Mouse (Mus musculus) kidney, postnatal 14 days (tissue): ENCODE results near the gene Chd2.

Experiments
- DNase-seq: peaks from one replicate; pipeline ENCODE4 v3.0.0; 2022; ENCODE audit warnings: mixed read lengths

The Chd2 gene

DNA sequence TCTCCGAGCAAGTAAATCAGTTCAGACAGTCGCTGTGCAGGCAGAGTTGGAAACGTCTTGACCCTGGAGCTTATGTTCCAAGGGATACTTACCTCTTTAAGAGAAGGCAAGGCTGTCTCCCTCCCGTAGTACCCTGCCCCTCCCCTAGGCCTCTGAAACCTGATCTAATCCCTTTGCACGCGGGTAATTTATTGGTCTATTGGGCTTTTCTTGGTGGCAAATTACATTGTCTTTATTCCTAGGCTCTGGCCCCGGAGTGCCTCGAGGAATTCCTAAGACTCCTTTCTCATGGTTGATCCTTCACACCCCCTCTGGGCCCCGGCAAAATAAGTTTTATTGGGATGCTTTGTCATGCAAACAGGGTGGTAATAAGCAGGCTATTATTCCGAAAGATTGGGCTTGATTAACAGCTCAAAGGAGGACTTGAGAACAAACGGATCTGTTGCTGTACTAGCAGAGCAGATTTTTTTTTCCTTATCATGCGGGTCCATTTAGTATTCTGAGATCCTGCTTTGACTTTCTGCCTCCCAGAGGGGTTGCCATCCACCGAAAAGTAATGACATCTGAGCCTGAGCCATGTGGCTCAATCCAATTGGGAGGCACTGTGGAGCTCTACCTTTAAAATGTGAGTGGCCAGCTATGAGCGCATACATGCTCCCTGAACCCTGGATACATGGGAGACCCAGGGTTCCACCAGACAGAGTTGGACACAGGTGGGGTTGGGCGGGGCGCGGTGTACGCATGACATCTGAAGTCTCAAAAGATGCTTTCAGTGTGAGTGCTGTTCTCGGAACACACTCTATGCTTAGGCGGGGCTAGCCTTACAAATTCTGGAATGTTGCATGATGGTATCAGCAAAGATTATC lies 141.3 kb downstream of the Chd2 start:
- DNase-seq, result no peak

DNA sequence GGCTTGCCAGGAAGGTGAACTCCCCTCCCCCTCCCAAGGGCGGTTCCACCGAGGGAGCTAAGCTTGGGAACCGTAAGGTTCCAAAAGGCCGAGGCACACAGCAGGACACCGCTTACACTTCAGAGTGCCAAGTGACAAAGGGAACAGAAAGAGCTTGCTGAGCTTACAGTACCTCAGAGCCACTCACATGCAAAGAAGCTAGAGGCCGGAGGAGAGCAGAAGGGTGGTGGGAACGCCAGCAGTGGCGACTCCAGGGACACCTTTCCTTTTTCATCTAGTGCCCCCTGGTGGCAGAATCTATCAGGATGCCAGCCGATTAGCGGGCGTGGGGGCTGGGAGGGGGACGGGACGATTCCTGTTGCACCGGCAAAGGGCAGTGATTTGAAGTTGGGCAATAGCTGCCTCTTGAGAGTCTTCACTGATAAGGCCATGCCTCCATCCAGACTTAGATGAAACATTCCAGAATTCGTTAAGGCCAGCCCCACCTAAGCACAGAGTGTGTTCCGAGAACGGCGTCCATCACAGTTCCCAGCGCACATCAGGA lies 142.1 kb downstream of the Chd2 start:
- DNase-seq, result peak; percentile 81

DNA sequence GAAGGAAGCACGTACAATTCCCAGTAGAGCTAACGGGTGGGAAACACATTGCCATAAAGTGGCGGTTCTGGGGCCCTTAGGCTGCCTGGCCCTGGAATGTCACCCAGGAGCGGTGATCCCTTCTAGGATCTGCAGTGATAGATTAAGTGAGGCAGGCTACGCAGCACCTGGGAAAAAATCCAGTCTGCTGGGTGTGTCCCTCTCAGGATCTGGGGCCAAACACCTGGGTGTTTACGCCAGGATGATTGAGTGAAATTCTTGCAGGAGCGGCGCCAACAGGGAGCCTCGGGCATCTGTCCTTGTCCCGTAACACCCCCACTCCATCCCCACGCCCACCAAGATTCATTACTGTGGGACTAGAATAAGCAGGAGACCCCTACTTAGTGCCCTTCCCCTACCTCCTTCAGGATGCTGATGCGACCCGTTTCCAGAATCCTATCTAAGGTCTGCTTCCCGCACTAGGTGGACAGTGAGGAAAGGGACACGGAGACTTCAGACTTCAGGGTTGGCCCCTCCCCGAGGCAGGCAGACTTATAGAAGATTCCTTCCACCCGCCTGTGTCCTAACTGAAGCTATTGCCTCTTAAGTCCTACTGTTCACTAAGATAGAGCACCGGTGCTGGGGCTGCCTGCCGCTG lies 142.7 kb downstream of the Chd2 start:
- DNase-seq, result no peak

DNA sequence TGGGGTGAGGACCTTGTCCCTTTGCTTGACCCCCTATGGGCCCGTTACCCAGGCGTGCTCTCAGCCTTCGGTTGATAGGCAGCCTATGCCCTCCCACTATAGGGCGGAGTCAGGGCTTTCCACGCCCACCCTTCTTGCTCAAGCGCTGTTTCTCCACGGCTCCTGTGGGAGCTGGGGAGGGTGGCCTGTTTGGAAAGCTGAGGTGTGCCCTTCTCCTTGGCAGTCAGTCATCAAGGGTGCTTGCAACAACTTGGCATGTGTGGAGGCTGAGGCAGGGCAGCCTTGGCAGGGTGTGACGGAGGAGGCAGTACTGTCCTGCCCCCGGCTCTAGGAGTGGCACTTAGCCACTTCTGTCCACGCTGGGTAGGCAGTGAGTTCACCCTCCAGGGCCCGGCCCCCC lies 143.3 kb downstream of the Chd2 start:
- peak; percentile 74 for DNase-seq

DNA sequence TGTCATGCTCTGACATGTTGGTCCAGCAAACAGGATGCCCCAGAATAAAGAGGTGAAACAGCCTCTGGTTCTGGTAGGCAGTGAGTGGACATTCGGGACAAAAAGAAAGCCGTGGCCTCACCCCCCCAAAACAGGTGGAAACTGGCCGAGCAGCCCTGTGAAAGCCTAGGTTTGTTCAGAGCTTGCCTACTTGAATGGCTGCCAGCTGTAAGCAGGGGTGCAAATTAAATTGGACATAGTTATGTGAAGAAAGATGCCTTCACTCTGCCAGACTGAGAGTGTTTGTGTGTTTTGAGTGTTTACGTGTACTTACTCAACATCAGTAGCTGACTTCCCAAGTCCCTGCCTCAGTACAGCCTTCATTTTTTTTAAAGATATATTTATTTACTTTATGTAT lies 147.6 kb downstream of the Chd2 start:
- peak; percentile 36 for DNase-seq

DNA sequence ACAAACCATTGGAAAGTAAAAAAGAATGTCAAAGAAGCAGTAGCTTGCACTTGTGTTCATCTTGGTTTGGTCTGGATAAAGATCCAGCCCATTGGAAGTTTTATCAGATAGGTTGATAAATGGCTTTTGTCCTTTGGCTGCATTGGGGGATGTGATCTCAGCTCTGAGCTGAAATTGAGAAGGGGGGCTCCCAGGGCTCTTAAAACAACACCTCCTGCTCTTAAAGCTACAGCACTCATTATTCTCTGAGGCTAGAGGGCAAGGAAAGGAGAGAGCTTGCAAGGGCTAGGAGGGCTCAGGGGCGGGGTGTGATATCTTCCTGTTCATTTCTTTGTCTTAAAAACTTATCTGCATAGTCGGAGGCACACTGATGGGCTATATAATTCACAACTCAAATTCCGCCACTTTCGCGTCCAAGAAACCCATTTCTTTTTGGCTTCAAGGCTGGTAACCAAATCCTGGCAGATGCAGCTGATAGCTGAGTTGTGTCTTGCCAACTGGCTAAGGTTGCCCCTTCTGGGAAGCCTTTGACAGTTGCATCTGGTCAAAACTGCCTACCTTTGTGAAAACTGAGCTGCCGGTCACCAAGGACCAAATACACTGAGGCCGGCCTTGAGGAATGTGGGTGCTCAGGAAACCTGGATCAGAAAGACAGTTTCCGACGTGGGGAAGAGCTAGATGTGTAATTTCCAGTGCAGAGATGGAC lies 148.2 kb downstream of the Chd2 start:
- DNase-seq, result no peak

DNA sequence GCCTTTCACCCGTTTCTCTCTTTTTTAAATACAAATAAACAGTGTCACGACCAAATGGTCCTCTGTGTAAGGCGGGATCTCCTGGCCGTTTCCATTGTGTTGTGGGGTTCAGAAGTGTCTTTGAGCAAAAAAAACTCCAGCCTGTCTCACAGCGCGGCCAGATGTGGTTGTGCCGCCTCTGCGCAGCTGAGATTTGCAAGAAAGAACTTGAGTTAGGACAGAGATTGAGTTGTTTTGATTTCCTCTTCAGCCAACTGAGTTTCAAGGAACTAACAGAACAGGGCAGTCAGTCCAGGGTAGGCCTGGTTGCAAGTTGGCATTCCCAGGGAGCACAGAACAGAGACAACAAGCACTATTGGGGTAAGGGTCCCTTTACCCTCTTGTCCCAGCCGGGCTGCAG lies 149.3 kb downstream of the Chd2 start:
- DNase-seq, result no peak

DNA sequence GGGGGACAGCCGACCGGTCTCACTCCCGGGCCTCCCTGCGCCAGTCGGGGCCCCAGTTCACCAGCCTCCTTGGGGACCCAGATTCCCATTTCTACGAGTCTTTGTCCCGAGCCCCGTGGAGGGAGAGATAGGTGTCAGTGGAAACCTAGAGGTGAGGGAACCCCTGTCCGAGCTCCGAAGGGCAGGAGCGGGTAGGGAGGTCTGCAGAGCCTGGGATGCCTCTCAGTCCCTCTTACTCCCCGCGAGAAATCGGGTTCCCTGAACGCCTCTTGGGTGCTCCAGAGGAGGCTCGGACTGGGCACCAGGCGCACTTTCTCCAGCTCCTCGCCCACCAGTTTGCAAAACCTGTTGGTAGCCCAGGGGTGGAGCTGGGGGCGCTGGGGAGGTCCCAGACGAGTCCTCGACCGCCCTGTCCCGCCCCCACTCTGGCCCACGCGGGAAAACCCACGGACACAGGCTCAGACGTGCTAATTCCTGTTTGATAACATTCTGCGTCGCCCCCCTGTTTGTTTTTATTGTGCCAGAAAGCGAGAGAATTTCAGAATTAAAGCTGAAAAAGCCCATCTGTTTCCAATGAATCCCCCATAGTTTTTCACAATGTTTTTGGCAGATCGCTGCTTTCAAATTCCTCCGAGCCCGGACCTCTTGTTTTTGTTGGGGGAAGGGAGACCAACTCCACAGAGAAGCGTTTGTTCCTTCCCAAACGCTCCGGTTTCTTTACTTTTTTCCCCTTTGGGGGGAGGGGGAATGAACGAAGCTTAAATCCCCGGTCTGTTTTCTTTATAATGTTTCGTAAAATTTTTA lies 149.9 kb downstream of the Chd2 start:
- DNase-seq, result peak; percentile 54

DNA sequence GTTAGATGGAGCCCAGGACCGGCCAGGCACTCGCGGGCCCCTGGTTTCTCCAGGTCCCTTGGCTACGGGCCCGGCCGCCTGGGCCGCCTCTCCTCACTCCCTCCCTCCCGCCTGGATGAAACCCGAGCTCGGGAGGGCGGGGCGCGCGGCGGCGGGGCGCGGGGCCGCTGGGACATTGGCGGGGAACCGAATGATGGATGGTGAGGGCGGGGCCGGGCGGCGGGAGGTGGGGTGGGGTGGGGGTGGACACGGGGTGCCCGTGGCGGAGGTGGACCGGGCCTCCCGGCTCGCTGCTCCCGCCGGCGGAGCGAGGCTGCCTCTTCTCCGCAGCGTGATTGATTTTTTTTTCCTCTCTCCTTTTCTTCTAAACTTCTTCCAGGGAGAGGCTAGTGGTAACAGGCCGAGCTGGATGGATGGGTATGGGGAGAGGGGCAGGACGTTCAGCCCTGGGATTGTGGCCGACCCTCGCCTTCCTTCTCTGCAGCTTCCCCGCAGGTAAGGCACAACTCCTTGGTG lies 150.6 kb downstream of the Chd2 start:
- DNase-seq, result peak; percentile 96

DNA sequence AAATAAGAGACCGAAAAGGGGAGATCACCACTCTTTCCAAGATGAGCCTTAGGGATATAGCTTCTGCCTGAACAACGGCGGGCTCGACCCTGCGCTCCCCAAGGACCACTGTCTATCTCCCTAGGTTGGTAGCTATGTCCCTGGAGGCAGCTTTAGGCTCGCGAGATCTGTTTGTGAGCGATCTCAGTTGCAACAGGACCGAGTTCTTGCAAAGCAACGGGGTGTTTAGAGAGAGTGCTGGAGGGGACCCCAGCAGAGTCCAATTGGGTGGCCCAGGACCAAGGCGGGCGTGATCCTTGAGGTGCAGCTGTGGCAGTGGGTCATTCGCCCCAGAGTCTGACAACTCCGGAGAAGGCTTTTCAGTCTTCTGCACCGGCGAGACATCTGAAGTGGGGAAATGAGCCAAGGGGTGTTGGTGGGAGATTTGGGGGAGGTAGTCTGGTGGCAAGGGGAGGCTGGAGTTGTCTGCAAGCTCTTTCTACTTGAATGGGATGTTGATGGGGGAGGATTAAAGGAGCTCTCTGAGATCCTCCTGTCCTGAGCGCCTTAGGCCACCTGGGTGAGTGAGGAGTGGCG lies 151.1 kb downstream of the Chd2 start:
- no peak for DNase-seq

DNA sequence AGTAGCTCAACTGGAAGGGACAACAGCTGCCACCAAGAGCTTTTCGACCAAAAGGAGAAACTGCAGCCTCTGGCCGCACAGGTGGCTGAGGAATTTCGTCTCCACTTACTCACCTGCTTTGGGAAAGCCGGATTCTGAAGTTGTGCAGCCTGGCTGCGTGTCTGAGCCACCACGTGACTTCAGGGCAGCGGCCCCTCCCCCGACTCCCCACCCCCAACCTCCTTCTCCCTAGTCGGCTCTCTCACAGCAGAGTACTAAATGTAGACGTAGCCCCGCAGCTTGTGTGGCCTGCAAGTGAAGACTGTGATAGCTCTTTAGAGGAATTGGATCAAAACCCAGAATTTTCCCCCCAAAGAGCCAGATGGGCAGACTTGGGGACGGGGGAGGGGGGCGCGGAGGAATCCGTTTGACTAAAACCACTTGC lies 151.7 kb downstream of the Chd2 start:
- peak; percentile 39 for DNase-seq

DNA sequence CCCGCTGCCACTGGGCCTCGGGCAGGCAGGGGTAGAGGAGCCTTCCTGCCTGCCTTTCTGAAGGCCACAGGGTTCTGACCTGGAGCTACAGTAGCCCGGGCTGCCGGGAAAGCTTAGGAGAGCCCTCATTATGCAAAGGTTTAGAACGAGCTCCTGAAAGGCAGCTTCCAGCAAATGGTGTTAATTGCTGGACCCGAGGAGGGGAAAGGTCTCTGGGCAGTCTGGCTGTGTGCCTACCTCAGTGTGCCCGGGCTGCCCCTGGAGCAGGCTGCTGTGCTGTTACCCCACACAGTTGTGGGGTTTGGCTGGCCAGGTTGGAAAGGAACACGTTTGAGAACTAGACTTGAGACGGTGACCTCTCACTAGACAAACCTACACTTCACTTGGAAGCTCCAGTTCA lies 152.2 kb downstream of the Chd2 start:
- DNase-seq, result no peak

DNA sequence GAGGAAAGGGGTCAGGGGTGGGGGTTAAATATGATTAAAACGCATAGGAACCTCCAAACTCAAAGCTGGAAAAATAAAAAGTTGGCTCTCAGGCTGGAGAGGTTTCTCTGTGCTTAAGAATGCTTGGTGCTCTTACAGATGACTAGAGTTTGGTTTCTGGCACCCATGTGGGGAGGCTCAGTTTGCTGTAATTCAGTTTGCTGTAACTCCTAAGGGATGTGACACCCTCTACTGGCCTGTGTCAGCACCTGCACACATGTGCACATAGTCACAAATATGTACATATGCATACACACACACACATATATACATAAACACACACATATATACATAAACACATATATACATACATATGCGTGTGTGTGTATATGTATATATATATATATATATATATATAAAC lies 152.8 kb downstream of the Chd2 start:
- DNase-seq, result no peak

DNA sequence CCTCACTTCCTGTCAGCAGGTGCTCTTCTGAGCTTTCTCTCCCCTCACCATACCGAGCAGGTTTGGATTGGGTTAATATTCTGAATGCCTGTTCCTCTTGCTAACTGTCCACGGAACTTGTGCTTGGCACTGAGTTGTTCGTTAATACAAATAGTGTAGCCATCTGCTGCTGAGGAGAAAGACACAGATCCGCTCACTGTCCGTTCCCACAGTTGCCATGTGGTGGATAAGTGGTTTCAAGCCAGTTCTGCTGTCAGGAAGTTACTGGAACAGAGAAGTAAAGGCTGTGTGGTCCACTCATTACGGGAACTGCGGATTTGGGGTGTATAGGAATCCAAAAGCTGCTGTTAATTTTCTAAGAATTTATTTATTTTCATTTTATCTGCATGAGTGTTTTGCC lies 158.8 kb downstream of the Chd2 start:
- no peak for DNase-seq

DNA sequence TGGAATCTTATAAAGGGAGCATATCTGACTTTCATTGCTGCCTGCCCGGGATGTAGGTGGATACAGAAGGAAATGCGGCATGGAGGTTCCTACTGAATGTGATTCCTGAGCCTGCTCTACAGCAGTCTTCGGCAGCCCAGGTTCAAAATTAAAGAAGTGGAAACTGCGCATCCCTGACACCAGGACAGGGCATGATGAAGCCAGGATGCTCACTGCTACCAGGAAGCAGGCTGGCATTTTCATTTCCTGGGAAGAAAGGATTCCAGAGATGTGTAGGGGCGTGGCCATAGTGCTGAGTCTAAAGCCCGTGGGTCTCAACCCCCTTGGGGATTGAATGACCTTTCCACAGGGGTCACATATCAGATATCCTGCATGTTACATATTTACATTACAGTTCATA lies 163.6 kb downstream of the Chd2 start:
- no peak for DNase-seq

DNA sequence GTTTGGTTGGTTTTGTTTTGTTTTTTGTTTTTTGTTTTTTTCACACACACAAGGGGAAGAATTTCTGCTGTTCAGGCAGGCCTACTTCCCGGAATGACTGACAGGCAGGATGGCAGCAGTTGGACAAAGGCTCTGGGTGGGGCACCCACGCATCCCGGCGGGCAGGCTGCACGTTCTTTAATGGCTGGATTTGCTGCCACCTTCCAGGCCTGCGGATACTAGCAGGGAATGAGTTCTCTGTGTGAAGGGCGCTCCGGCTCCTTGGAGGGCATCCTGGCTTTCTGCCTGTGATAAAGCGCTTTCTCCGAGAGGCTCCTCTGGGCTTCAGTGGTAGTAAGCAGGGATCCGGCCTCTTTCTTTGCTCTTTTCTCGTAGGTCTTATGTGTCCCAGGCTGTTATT lies 164.3 kb downstream of the Chd2 start:
- no peak for DNase-seq
